Mouse (Mus musculus): ENCODE data around the gene Slc16a8.

Slc16a8 gene

GRCm38 (mm10) chr15:79254661-79255060 lies at the start of gene Slc16a8:
TSS of gene Slc16a8 (minus strand) at chr15:79254761.
- no peak for DNase-seq (ENCODE audit: low read depth, low spot score)

GRCm38 (mm10) chr15:79303725-79304124 lies 49.2 kb upstream of the Slc16a8 start:
- no peak for DNase-seq (ENCODE audit: low read depth, low spot score)

- no peak for DNase-seq (ENCODE audit: low read depth, low spot score)
These were observed 45.1 kb upstream of the Slc16a8 start for GRCm38 (mm10) chr15:79299563-79300155.

GRCm38 (mm10) chr15:79298553-79298952 lies 44.0 kb upstream of the Slc16a8 start:
- DNase-seq (ENCODE audit: low read depth, low spot score): no peak

GRCm38 (mm10) chr15:79292779-79293178 lies 38.2 kb upstream of the Slc16a8 start:
- DNase-seq (ENCODE audit: low read depth, low spot score): no peak

- DNase-seq (ENCODE audit: low read depth, low spot score): no peak
These were observed 35.8 kb upstream of the Slc16a8 start for GRCm38 (mm10) chr15:79290340-79290739.

GRCm38 (mm10) chr15:79289441-79289840 lies 34.9 kb upstream of the Slc16a8 start:
- no peak for DNase-seq (ENCODE audit: low read depth, low spot score)

GRCm38 (mm10) chr15:79288387-79288786 lies 33.8 kb upstream of the Slc16a8 start:
- no peak for DNase-seq (ENCODE audit: low read depth, low spot score)

GRCm38 (mm10) chr15:79287091-79287490 lies 32.5 kb upstream of the Slc16a8 start:
- no peak for DNase-seq (ENCODE audit: low read depth, low spot score)

- no peak for DNase-seq (ENCODE audit: low read depth, low spot score)
These were observed 31.6 kb upstream of the Slc16a8 start for GRCm38 (mm10) chr15:79286141-79286540.

- DNase-seq (ENCODE audit: low read depth, low spot score): no peak
These were observed 30.8 kb upstream of the Slc16a8 start, which contains the start of gene Baiap2l2 for GRCm38 (mm10) chr15:79285399-79285798. TSS of gene Baiap2l2 (minus strand) at chr15:79285537.

GRCm38 (mm10) chr15:79283371-79283770 lies 28.8 kb upstream of the Slc16a8 start:
- no peak for DNase-seq (ENCODE audit: low read depth, low spot score)

GRCm38 (mm10) chr15:79282434-79282833 lies 27.9 kb upstream of the Slc16a8 start:
- DNase-seq (ENCODE audit: low read depth, low spot score): no peak

GRCm38 (mm10) chr15:79281389-79281788 lies 26.8 kb upstream of the Slc16a8 start:
- DNase-seq (ENCODE audit: low read depth, low spot score): no peak

- DNase-seq (ENCODE audit: low read depth, low spot score): no peak
These were observed 26.3 kb upstream of the Slc16a8 start for GRCm38 (mm10) chr15:79280850-79281249.

GRCm38 (mm10) chr15:79280209-79280608 lies 25.6 kb upstream of the Slc16a8 start:
- no peak for DNase-seq (ENCODE audit: low read depth, low spot score)

- DNase-seq (ENCODE audit: low read depth, low spot score): no peak
These were observed 23.2 kb upstream of the Slc16a8 start for GRCm38 (mm10) chr15:79277728-79278127.

- DNase-seq (ENCODE audit: low read depth, low spot score): no peak
These were observed 18.5 kb upstream of the Slc16a8 start for GRCm38 (mm10) chr15:79273020-79273419.

- peak; percentile 42 for DNase-seq (ENCODE audit: low read depth, low spot score)
These were observed 16.7 kb upstream of the Slc16a8 start for GRCm38 (mm10) chr15:79271124-79271746.

- peak; percentile 70 for DNase-seq (ENCODE audit: low read depth, low spot score)
These were observed 16.0 kb upstream of the Slc16a8 start for GRCm38 (mm10) chr15:79270317-79271123.

GRCm38 (mm10) chr15:79268521-79268920 lies 14.0 kb upstream of the Slc16a8 start:
- DNase-seq (ENCODE audit: low read depth, low spot score): no peak

- DNase-seq (ENCODE audit: low read depth, low spot score): no peak
These were observed 10.8 kb upstream of the Slc16a8 start for GRCm38 (mm10) chr15:79265384-79265783.

GRCm38 (mm10) chr15:79263726-79264125 lies 9.2 kb upstream of the Slc16a8 start:
- no peak for DNase-seq (ENCODE audit: low read depth, low spot score)

All from forelimb bud, embryonic 11.5 days (tissue).